Mouse (Mus musculus): ENCODE measurements around the gene Pafah1b2. TPM values are rescaled to one million over a fixed set of nuclear protein-coding genes. Genes with fewer than 3 reads are reported as not detected.

The Pafah1b2 gene
- polyA plus RNA-seq (2021): 138 TPM

DNA sequence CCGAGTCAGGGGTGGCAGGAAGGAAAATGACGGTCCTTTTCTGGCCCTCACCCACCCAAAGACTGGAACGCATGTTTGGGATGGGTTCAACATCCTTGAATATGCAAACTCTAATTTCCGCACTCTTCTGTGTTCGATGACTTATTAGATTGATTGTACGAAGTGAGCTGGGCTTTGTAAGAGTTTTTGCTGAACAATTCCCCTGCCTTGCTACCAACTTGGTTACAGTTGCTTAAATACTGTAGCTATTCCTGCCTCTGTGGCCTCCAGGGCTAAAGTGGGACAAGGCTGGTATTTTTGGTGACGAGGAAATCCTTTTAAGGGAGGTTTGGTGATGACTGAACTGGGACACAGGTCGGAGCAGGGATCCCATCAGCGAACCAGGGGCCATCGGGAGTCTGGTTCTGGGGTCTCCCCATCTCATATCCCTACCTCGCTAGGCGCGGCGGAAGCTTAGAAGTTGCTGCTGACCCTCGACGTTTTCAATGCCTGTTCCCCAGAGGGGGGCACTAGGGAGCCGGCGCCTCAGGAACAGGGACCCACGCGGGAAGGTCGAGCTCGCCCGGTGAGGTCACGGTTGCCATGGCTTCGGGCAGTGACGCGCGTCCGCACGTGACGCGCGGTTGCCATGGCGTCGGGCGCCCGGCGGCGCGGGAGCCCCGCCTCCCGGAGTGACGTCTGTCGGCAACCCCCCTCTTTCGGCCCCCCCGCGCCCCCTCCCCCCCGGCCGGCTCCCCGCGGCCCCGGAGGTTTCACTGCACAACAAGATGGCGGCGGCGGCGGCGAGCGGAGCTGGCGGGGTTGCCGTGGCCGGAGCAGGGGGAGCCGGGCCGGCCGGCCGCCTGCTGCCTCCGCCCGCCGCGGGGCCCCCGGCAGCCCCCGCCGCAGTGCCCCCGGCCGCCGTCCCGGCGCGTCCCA, at the start of gene Pafah1b2, which contains the start of gene Sik3:
Gene Pafah1b2 (minus strand): TSS at position 600 of the 918 bp plus-strand sequence.
Gene Sik3 (plus strand): TSS at position 730 of the 918 bp plus-strand sequence.
- H3K27me3 ChIP-seq: no peaks in the 10 kb centered on the region
- ChIA-PET POLR2A (interaction anchor here (0.6 to 1.0 kb wide), 4 partner anchors 10 to 172 kb away, joined by 3 read pairs; no protein-coding TSS in a partner anchor), CTCF (no interaction called here)
- in situ Hi-C loops (cut with MboI; ENCODE audit: low pct_unique_long_range_greater_than_20kb): no loop called here
- DNase-seq (ENCODE audit: low read depth, low spot score) (peak; percentile 61), ATAC-seq (peak; percentile 77)
- peak; percentile 87 for TF ChIP-seq CTCF (IDR thresholded peaks at IDR 0.05)

GRCm38 (mm10) chr9:46061696-46062425, 49.4 kb upstream of the Pafah1b2 start:
- ChIA-PET POLR2A (interaction anchor here (1.1 kb wide), 1 partner anchor 22 kb away, joined by 3 read pairs; no protein-coding TSS in a partner anchor), CTCF (no interaction called here)
- TF ChIP-seq CTCF (IDR thresholded peaks at IDR 0.05): no peak
- H3K27me3 ChIP-seq: no peaks in the 10 kb centered on the region
- in situ Hi-C loops (cut with MboI; ENCODE audit: low pct_unique_long_range_greater_than_20kb): no loop called here
- DNase-seq (ENCODE audit: low read depth, low spot score) (no peak), ATAC-seq (no peak)

DNA sequence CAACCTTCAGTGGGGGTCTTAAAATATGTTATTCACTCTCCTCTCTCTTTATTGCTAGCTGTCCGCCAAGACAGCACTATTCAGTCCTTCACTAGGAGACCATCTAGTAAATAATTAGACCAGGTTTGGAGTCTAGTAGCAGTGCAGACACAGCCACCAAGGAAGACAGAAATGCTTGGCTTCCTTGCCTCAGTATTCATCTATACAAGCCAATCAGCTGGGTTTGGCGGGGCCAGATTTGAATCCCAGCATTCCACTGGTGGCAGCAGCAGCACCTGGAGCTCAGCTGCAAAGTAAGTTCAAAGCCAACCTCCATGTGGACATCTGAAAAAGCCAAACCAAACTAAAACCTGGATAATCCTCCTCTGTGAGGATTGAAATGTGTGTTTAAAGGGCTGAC, 47.8 kb upstream of the Pafah1b2 start:
- in situ Hi-C loops (cut with MboI; ENCODE audit: low pct_unique_long_range_greater_than_20kb): no loop called here
- CTCF ChIA-PET: no interaction called here
- ATAC-seq (no peak), DNase-seq (ENCODE audit: low read depth, low spot score) (no peak)
- no peak for TF ChIP-seq CTCF (IDR thresholded peaks at IDR 0.05)
- no peaks in the 10 kb centered on the region for H3K27me3 ChIP-seq
- POLR2A ChIA-PET: interaction anchor here (1.2 kb wide), 1 partner anchor 8 kb away, joined by 3 read pairs; no protein-coding TSS in a partner anchor

DNA sequence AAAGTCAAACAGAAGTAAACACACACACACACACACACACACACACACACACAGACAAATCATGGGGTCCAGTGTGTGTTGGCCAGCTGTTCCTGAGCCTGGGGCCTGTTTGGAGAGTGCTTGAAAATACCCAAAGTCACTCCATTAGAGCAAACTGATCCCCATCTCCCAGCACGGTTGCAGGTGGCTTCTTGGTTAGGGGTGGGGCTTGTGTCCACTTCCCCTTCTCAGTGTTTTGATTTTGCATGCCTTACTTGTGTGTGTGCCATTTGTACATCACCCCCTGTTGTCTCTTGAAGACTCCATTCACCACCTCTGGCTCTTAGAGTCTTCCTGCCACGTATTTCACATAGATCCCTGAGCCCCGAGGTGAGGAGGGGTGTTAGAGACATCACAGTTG, 45.6 kb upstream of the Pafah1b2 start:
- H3K27me3 ChIP-seq: no peaks in the 10 kb centered on the region
- POLR2A ChIA-PET: interaction anchor here (0.6 kb wide), 1 partner anchor 69 kb away, joined by 5 read pairs; no protein-coding TSS in a partner anchor
- CTCF ChIA-PET: interaction anchor here (1.0 to 1.3 kb wide), 2 partner anchors 14 to 54 kb away, joined by 3 to 4 read pairs; no protein-coding TSS in a partner anchor
- in situ Hi-C loops (cut with MboI; ENCODE audit: low pct_unique_long_range_greater_than_20kb): no loop called here
- ATAC-seq (no peak), DNase-seq (ENCODE audit: low read depth, low spot score) (no peak)
- no peak for TF ChIP-seq CTCF (IDR thresholded peaks at IDR 0.05)

GRCm38 (mm10) chr9:46053014-46053666, 40.6 kb upstream of the Pafah1b2 start:
- no peak for TF ChIP-seq CTCF (IDR thresholded peaks at IDR 0.05)
- CTCF ChIA-PET: no interaction called here
- POLR2A ChIA-PET: interaction anchor here (0.9 kb wide), 1 partner anchor 13 kb away, joined by 4 read pairs; no protein-coding TSS in a partner anchor
- no peak for DNase-seq (ENCODE audit: low read depth, low spot score)
- in situ Hi-C loops (cut with MboI; ENCODE audit: low pct_unique_long_range_greater_than_20kb): no loop called here
- ATAC-seq: no peak
- H3K27me3 ChIP-seq: no peaks in the 10 kb centered on the region

GRCm38 (mm10) chr9:46050203-46050602, 37.7 kb upstream of the Pafah1b2 start:
- in situ Hi-C loops (cut with MboI; ENCODE audit: low pct_unique_long_range_greater_than_20kb): no loop called here
- H3K27me3 ChIP-seq: no peaks in the 10 kb centered on the region
- TF ChIP-seq CTCF (IDR thresholded peaks at IDR 0.05): no peak
- ChIA-PET POLR2A (no interaction called here), CTCF (interaction anchor here (0.8 kb wide), 1 partner anchor 20 kb away, joined by 3 read pairs; no protein-coding TSS in a partner anchor)
- ATAC-seq (no peak), DNase-seq (ENCODE audit: low read depth, low spot score) (no peak)

DNA sequence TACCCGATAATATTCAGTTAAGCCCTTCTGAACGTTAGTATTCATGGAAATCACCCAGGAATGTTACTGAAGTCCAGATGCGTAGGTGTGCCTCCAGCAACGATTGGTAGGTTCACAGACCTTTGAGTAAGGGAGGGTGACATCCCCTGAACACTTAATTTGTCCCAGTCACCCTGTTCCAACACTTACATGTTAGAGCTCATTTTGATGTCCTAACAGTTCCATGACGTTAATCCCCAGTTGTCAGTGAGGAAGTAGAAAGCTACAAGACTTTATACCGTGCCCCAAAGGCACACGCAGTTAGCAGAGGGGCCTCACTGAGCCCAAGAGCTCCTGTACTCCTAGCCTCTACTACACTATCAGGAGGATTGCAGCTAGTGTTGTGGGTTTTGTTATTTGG, 37.0 kb upstream of the Pafah1b2 start:
- ChIA-PET CTCF (interaction anchor here (0.8 kb wide), 1 partner anchor 20 kb away, joined by 3 read pairs; no protein-coding TSS in a partner anchor), POLR2A (no interaction called here)
- no peak for DNase-seq (ENCODE audit: low read depth, low spot score)
- in situ Hi-C loops (cut with MboI; ENCODE audit: low pct_unique_long_range_greater_than_20kb): no loop called here
- no peaks in the 10 kb centered on the region for H3K27me3 ChIP-seq
- no peak for TF ChIP-seq CTCF (IDR thresholded peaks at IDR 0.05)
- no peak for ATAC-seq

DNA sequence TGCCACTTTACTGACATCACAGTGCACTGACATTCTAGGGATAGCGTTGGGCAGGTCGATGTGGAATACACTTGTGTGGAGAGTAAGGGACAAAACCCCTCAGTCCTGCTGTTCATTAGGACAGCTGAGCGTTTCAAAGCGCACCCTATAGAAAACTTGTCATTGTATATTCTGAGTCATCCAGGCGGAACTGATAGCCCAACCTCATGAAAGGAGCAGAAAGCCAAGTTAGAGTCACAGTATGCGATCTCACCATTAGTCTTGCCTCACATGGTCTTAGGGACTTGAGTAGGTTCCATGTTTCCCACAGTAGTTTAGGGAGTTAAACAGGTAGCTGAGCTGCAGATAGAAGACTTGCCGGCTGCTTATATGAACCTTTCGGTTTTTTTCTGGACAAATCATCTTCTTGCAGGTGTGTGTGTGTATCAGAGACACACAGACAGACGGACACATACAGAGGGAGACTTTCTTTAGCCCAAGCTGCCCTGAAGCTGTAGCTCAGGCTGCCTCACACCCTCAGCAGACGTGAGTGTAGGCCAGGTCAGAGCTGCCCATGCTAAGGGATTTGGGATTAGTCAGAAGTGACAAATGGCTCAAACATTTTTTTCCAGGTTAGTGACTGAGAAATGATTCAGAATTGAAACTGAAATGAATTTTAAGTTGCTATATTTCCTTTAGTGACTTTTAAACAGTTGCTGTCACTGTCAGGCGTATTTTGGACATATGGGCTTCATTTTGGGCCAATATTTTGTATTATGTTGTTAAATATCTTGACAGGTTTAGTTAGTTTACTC, 34.4 kb upstream of the Pafah1b2 start:
- in situ Hi-C loops (cut with MboI; ENCODE audit: low pct_unique_long_range_greater_than_20kb): no loop called here
- no peaks in the 10 kb centered on the region for H3K27me3 ChIP-seq
- no peak for ATAC-seq

DNA sequence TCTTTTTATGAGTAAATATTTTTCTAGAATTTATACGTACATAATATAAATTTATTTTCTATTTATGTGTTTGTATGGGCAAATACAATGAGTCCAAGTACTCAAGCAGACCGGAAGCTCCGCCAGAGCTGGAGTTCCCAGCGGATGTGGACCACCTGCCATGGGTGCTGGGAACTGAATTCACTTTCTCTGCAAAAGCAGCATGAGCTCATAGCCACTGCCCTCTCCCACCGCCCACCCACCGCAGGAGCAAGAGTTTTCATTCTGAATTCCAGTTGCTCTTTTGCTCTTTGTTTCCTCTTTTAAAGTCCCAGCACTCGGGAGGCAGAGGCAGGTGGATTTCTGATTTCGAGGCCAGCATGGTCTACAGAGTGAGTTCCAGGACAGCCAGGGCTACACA, 31.1 kb upstream of the Pafah1b2 start:
- H3K27me3 ChIP-seq: no peaks in the 10 kb centered on the region
- ChIA-PET CTCF (interaction anchor here (1.4 to 1.6 kb wide), 2 partner anchors 14 to 48 kb away, joined by 3 read pairs; no protein-coding TSS in a partner anchor), POLR2A (no interaction called here)
- DNase-seq (ENCODE audit: low read depth, low spot score) (no peak), ATAC-seq (no peak)
- TF ChIP-seq CTCF (IDR thresholded peaks at IDR 0.05): no peak
- in situ Hi-C loops (cut with MboI; ENCODE audit: low pct_unique_long_range_greater_than_20kb): no loop called here

More for the DNA sequence above, 34.4 kb upstream of the Pafah1b2 start:
- ChIA-PET CTCF (no interaction called here), POLR2A (no interaction called here)
- no peak for TF ChIP-seq CTCF (IDR thresholded peaks at IDR 0.05)
- DNase-seq (ENCODE audit: low read depth, low spot score): no peak

Data from Patski (cell line).